Mouse (Mus musculus): ENCODE results near the gene Dhx15.
A peak's percentile ranks its signal among the peaks of the same experiment; 100 is the strongest.

Gene Dhx15

GRCm38 (mm10) chr5:52145684-52146083 lies 44.6 kb downstream of the Dhx15 start:
- DNase-seq (ENCODE audit: low spot score in 2 of 2): no peak

- no peak for DNase-seq (ENCODE audit: low spot score in 2 of 2)
These were observed 48.4 kb downstream of the Dhx15 start for GRCm38 (mm10) chr5:52141936-52142335.

- DNase-seq (ENCODE audit: low spot score in 2 of 2): no peak
These were observed 51.5 kb downstream of the Dhx15 start for GRCm38 (mm10) chr5:52138819-52139218.

- DNase-seq (ENCODE audit: low spot score in 2 of 2): no peak
These were observed 52.2 kb downstream of the Dhx15 start for GRCm38 (mm10) chr5:52138134-52138533.

GRCm38 (mm10) chr5:52135460-52136141 lies 54.7 kb downstream of the Dhx15 start:
- DNase-seq (ENCODE audit: low spot score in 2 of 2): no peak

- no peak for DNase-seq (ENCODE audit: low spot score in 2 of 2)
These were observed 57.5 kb downstream of the Dhx15 start for GRCm38 (mm10) chr5:52132840-52133239.

GRCm38 (mm10) chr5:52132092-52132491 lies 58.2 kb downstream of the Dhx15 start:
- DNase-seq (ENCODE audit: low spot score in 2 of 2): no peak

- no peak for DNase-seq (ENCODE audit: low spot score in 2 of 2)
These were observed 58.9 kb downstream of the Dhx15 start for GRCm38 (mm10) chr5:52131389-52131788.

- DNase-seq (ENCODE audit: low spot score in 2 of 2): no peak
These were observed 59.8 kb downstream of the Dhx15 start for GRCm38 (mm10) chr5:52130496-52130895.

- no peak for DNase-seq (ENCODE audit: low spot score in 2 of 2)
These were observed 64.1 kb downstream of the Dhx15 start for GRCm38 (mm10) chr5:52126263-52126662.

GRCm38 (mm10) chr5:52125854-52126253 lies 64.5 kb downstream of the Dhx15 start:
- DNase-seq (ENCODE audit: low spot score in 2 of 2): no peak

GRCm38 (mm10) chr5:52122146-52122545 lies 68.2 kb downstream of the Dhx15 start:
- no peak for DNase-seq (ENCODE audit: low spot score in 2 of 2)

GRCm38 (mm10) chr5:52119822-52120221 lies 70.5 kb downstream of the Dhx15 start:
- DNase-seq (ENCODE audit: low spot score in 2 of 2): no peak

- DNase-seq (ENCODE audit: low spot score in 2 of 2): no peak
These were observed 71.1 kb downstream of the Dhx15 start for GRCm38 (mm10) chr5:52119192-52119591.

GRCm38 (mm10) chr5:52117829-52118228 lies 72.5 kb downstream of the Dhx15 start:
- no peak for DNase-seq (ENCODE audit: low spot score in 2 of 2)

- DNase-seq (ENCODE audit: low spot score in 2 of 2): peak in 1 of 2 experiments; percentile 38
These were observed 73.9 kb downstream of the Dhx15 start for GRCm38 (mm10) chr5:52116404-52116803.

GRCm38 (mm10) chr5:52115821-52116317 lies 74.4 kb downstream of the Dhx15 start:
- DNase-seq (ENCODE audit: low spot score in 2 of 2): peak; percentile 84 to 89

- no peak for DNase-seq (ENCODE audit: low spot score in 2 of 2)
These were observed 75.4 kb downstream of the Dhx15 start for GRCm38 (mm10) chr5:52114751-52115451.

GRCm38 (mm10) chr5:52113851-52114731 lies 76.2 kb downstream of the Dhx15 start:
- DNase-seq (ENCODE audit: low spot score in 2 of 2): peak in 1 of 2 experiments; percentile 30

- peak in 1 of 2 experiments; percentile 23 for DNase-seq (ENCODE audit: low spot score in 2 of 2)
These were observed 77.1 kb downstream of the Dhx15 start for GRCm38 (mm10) chr5:52112953-52113841.

GRCm38 (mm10) chr5:52112191-52112760 lies 78.0 kb downstream of the Dhx15 start:
- no peak for DNase-seq (ENCODE audit: low spot score in 2 of 2)

Data from right cerebral cortex, postnatal 36 days (tissue).